Mouse (Mus musculus) brain, embryonic 14.5 days (tissue): ENCODE results near the gene Mcu. TPM values are rescaled to one million over a fixed set of nuclear protein-coding genes. Genes with fewer than 3 reads are reported as not detected.

ENCODE experiments used
- DNase-seq: peaks from one replicate; pipeline ENCODE4 v3.0.0-alpha.2; 2011; ENCODE audit warnings: low read depth
- CTCF ChIP-seq: fragments of 200-500 bp; IDR thresholded peaks from 2 replicates; pipeline ENCODE4 v1.5.1; 2012; ENCODE audit warnings: inconsistent platforms, mild to moderate bottlenecking, moderate library complexity, borderline replicate concordance; ENCODE audit not compliant: insufficient read depth, insufficient read length; ENCODE audit errors: extremely low read depth
- POLR2A ChIP-seq: fragments of 200-500 bp; IDR thresholded peaks from 2 replicates; pipeline ENCODE4 v1.6.1; 2012; ENCODE audit warnings: mild to moderate bottlenecking, inconsistent platforms, borderline replicate concordance; ENCODE audit not compliant: poor library complexity, insufficient read depth, insufficient read length, severe bottlenecking; ENCODE audit errors: extremely low read depth
- polyA plus RNA-seq: library from polyadenylated mRNA; depleted of rRNA; stranded (reverse); fragments of >200 nt; gene quantifications from 2 replicates; pipeline ENCODE4 v1.2.3, GENCODE M21; 2012

The Mcu gene
- polyA plus RNA-seq, 1 experiment: 17.3 TPM

- DNase-seq: no peak
- no peak for TF ChIP-seq POLR2A
- TF ChIP-seq CTCF: no peak
Observed at GRCm38 (mm10) chr10:59579645-59580044, 36.8 kb downstream of the Mcu start.

GRCm38 (mm10) chr10:59577871-59578801 is 38.4 kb downstream of the Mcu start:
- peak; percentile 23 for DNase-seq

DNA sequence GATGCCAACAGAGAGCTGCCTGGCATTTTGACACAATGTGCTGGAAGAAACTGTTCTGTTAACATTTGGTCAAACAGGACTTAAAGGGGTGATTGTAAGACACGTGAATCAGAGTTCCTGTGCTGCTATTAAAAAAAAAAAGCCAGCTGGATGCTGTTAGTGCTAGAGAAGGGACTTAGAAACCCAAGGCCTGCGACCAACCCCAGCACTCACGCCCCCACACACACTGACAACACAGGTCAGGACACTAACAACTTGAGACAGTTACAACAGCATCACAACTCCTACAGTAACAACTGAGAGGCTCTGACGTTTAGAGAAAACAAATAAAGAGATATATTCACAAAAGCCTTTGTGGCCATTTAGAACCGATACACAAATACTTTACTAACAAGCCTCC is 40.2 kb downstream of the Mcu start:
- TF ChIP-seq CTCF (no peak), POLR2A (no peak)
- DNase-seq: no peak

More at GRCm38 (mm10) chr10:59577871-59578801, 38.4 kb downstream of the Mcu start:
- no peak for TF ChIP-seq POLR2A
- no peak for TF ChIP-seq CTCF

GRCm38 (mm10) chr10:59571964-59572363 is 44.5 kb downstream of the Mcu start:
- no peak for TF ChIP-seq CTCF
- no peak for TF ChIP-seq POLR2A
- no peak for DNase-seq

GRCm38 (mm10) chr10:59571273-59571672 is 45.2 kb downstream of the Mcu start:
- no peak for DNase-seq
- TF ChIP-seq POLR2A (no peak), CTCF (no peak)

DNA sequence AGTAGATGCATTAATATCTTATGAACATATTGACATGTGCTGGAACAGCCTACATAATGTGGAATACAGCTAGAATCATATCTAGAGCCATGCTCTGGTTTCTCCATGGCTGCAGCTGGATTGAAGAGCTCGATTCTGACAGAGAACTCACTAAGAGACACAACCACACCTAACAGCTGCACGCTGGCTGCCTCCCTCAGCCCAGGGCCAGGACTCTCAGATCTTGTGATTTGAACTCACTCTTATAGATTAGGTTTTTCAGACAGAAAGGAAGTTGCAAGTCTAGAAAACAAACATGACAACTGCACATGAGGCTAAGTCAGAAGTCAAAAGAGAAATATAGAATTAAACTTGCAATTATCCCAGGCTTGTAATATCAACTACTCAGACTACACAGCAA is 45.7 kb downstream of the Mcu start:
- no peak for DNase-seq
- TF ChIP-seq POLR2A (no peak), CTCF (no peak)

- TF ChIP-seq CTCF (no peak), POLR2A (no peak)
- no peak for DNase-seq
Observed at GRCm38 (mm10) chr10:59570360-59570759, 46.1 kb downstream of the Mcu start.

DNA sequence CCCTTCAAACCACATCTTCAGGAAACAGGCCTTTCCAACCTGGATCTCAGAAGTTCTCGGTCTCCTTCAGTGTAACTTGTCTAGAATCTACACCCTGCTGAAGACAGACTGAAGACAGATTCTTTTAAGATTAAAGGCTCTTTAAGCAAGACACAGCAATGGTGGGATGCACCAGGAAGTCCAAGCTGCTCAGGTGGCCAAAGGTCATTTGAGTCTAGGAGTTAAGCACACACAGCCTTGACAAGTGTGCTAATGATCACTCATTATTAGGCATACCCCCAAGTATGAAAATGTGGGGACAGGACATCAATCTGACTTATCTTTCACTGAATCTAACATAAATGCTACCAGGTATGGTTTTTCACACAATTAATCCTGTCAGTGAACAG is 47.0 kb downstream of the Mcu start:
- TF ChIP-seq POLR2A (no peak), CTCF (no peak)

GRCm38 (mm10) chr10:59568665-59569480 is 47.6 kb downstream of the Mcu start:
- DNase-seq: peak; percentile 67
- TF ChIP-seq POLR2A (no peak), CTCF (no peak)

More for the DNA sequence above, 47.0 kb downstream of the Mcu start:
- no peak for DNase-seq

DNA sequence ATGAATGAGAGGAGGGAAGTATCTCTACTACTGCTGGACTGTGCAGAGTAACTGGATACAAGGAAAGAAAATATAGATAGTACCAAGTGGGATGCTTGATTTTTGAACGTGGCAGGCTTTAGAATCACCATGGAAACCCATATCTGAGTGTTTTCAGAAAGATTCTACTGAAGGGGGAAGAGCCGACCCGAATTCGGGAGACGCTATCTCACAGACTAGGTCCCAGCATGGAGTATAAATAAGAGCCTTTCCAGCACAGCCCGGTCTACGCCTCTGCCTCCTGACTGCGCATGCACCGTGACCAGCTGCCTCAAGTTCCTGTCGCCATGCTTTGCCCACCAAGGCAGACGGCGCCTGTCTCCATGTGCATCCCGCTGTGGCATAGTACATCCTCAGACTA is 49.5 kb downstream of the Mcu start:
- no peak for TF ChIP-seq CTCF
- TF ChIP-seq POLR2A: no peak
- DNase-seq: no peak

DNA sequence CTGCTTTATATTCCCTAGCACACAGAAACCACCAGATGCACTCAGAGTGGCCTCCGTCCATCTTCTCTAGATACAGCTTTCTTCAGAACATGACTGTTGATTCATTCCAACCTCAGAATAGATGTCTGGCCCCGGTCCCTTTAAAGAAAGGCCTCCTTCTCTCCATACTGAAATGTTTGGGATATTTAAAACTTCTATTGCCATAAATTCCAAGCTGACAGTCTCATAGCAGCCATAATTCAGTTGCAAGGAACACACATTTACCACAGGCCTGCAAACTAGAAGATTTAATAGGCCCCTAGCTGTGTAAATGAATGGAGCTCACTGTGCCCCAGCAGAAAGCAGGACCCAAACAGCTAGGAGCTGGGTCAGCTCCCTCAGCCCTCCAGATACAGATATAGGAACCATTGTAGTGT is 50.5 kb downstream of the Mcu start:
- TF ChIP-seq POLR2A (no peak), CTCF (no peak)
- DNase-seq: no peak

DNA sequence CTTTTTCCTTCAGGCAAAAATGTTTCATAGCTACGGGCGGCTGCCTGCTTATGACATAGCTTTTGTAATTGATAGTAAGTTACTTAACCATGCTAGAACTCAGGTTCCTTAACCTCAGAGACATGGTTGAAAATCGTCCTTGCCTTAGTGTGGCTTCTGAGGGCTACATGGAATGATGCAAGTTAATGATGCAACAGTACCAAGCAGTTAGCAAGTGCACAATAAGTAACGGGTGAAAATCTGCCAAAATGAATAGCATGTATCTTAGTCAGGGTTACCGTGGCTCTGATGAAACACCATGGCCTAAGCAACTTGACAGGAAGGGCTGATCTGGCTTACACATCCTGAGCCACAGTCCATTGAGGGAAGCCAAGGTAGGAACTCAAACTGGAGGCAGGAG is 51.9 kb downstream of the Mcu start:
- TF ChIP-seq POLR2A: no peak
- TF ChIP-seq CTCF: no peak
- DNase-seq: no peak

GRCm38 (mm10) chr10:59562511-59562910 is 54.0 kb downstream of the Mcu start:
- peak; percentile 44 for DNase-seq
- no peak for TF ChIP-seq CTCF
